Mouse (Mus musculus) mouse trophoblast stem cell (cell line): Measurements from ENCODE around the gene C7.
"Not testable (repeated sequence)": the region's sequence is repeated elsewhere in the genome, so short reads cannot be mapped to it uniquely, and the experiment has no call there.

ENCODE experiments used
- in situ Hi-C, 2 experiments: fragments of 300-500 bp; cut with MseI, MboI; formaldehyde crosslinking; loops; 2 replicates in 1 of 2; 3 replicates in 1 of 2; pipeline ENCODE4 v1.15.1; 2025

The C7 gene

GRCm38 (mm10) chr15:5063635-5064034, at the start of gene C7:
Gene C7 (minus strand): TSS chr15:5063740.
- in situ Hi-C loops = no loop called here

- in situ Hi-C loops = no loop called here
Measured at GRCm38 (mm10) chr15:5112651-5113050, 49.1 kb upstream of the C7 start.

GRCm38 (mm10) chr15:5108655-5109040, 45.1 kb upstream of the C7 start:
- in situ Hi-C loops = no loop called here

- in situ Hi-C loops = no loop called here
Measured at GRCm38 (mm10) chr15:5107686-5108654, 44.4 kb upstream of the C7 start, which contains the start of gene Card6. Gene Card6 (minus strand): TSS chr15:5108539.

GRCm38 (mm10) chr15:5106293-5106692, 42.8 kb upstream of the C7 start:
- in situ Hi-C loops = no loop called here

- in situ Hi-C loops = no loop called here
Measured at GRCm38 (mm10) chr15:5105891-5106290, 42.4 kb upstream of the C7 start.

- in situ Hi-C loops = no loop called here
Measured at GRCm38 (mm10) chr15:5102312-5102711, 38.8 kb upstream of the C7 start.

GRCm38 (mm10) chr15:5097376-5097775, 33.8 kb upstream of the C7 start:
- in situ Hi-C loops = no loop called here

GRCm38 (mm10) chr15:5095534-5096301, 32.2 kb upstream of the C7 start:
- in situ Hi-C loops = no loop called here

- in situ Hi-C loops = no loop called here
Measured at GRCm38 (mm10) chr15:5090131-5090530, 26.6 kb upstream of the C7 start.

GRCm38 (mm10) chr15:5088850-5089608, 25.5 kb upstream of the C7 start:
- in situ Hi-C loops = no loop called here

GRCm38 (mm10) chr15:5086162-5086561, 22.6 kb upstream of the C7 start:
- in situ Hi-C loops = no loop called here

GRCm38 (mm10) chr15:5081235-5081634, 17.7 kb upstream of the C7 start:
- in situ Hi-C loops = no loop called here

- in situ Hi-C loops = no loop called here
Measured at GRCm38 (mm10) chr15:5068801-5069518, 5.4 kb upstream of the C7 start.

- in situ Hi-C loops = no loop called here
Measured at GRCm38 (mm10) chr15:5045560-5046284, 17.8 kb downstream of the C7 start.

- in situ Hi-C loops = no loop called here
Measured at GRCm38 (mm10) chr15:5029256-5029655, 34.3 kb downstream of the C7 start.

GRCm38 (mm10) chr15:5023479-5024265, 39.9 kb downstream of the C7 start:
- in situ Hi-C loops = not testable (repeated sequence)

GRCm38 (mm10) chr15:5009644-5010107, 53.9 kb downstream of the C7 start:
- in situ Hi-C loops = no loop called here

- in situ Hi-C loops = no loop called here
Measured at GRCm38 (mm10) chr15:5003503-5004196, 59.9 kb downstream of the C7 start.
